Mouse (Mus musculus) lung, adult 2 months (tissue): ENCODE data around the gene Serpina11. TPM values are rescaled to one million over a fixed set of nuclear protein-coding genes. Genes with fewer than 3 reads are reported as not detected.
"Not testable (repeated sequence)": the region's sequence is repeated elsewhere in the genome, so short reads cannot be mapped to it uniquely, and the experiment has no call there.

Source experiments
- DNase-seq: peaks from one replicate; pipeline ENCODE4 v3.0.0; 2022
- H3K4me1 ChIP-seq: fragments of 200-500 bp; 2 replicates; pipeline ENCODE4 v1.6.1; 2011; ENCODE audit warnings: low read length; ENCODE audit not compliant: control insufficient read depth, insufficient read depth
- H3K4me3 ChIP-seq: fragments of 200-500 bp; replicated peaks from 2 replicates; pipeline ENCODE3; 2011; ENCODE audit warnings: low read depth, mild to moderate bottlenecking, control low read depth, low read length; ENCODE audit errors: extremely low read depth
- CTCF ChIP-seq: fragments of 200-500 bp; IDR thresholded peaks from 2 replicates; pipeline ENCODE4 v1.5.1; 2011; ENCODE audit warnings: mild to moderate bottlenecking, low read length, control low read depth; ENCODE audit not compliant: insufficient read depth
- POLR2A ChIP-seq: fragments of 200-500 bp; IDR thresholded peaks from 2 replicates; pipeline ENCODE4 v1.6.1; 2011; ENCODE audit warnings: low read depth, mild to moderate bottlenecking, control low read depth, low read length, borderline replicate concordance; ENCODE audit errors: extremely low read depth
- WGBS: fragments of 180-500 bp; shearing (Covaris S2); methylation state at CpG from one replicate; pipeline ENCODE4 v1.1.7; 2018; 5-methylcytosine and 5-hydroxymethylcytosine counted together
- polyA plus RNA-seq: library from polyadenylated mRNA; depleted of rRNA; stranded (reverse); fragments of >200 nt; gene quantifications from 2 replicates; pipeline ENCODE4 v1.2.3, GENCODE M21; 2012; rRNA removed

The Serpina11 gene
- polyA plus RNA-seq, 1 experiment = not detected

- WGBS = 66% methylated on average over 3 of the region's 3 CpGs
- Histone ChIP-seq H3K4me3 (no peak overlapping the region), H3K4me1 (no peaks in the 10 kb centered on the region)
- TF ChIP-seq CTCF (no peak), POLR2A (no peak)
- DNase-seq = no peak
Observed at GRCm38 (mm10) chr12:103977060-103977459, 12.7 kb downstream of the Serpina11 start.

- TF ChIP-seq POLR2A (no peak), CTCF (no peak)
- no peak for DNase-seq
- Histone ChIP-seq H3K4me1 (no peaks in the 10 kb centered on the region), H3K4me3 (no peak overlapping the region)
- WGBS = 86% methylated on average over 4 of the region's 4 CpGs
Observed at GRCm38 (mm10) chr12:103971080-103971479, 18.7 kb downstream of the Serpina11 start.

DNA sequence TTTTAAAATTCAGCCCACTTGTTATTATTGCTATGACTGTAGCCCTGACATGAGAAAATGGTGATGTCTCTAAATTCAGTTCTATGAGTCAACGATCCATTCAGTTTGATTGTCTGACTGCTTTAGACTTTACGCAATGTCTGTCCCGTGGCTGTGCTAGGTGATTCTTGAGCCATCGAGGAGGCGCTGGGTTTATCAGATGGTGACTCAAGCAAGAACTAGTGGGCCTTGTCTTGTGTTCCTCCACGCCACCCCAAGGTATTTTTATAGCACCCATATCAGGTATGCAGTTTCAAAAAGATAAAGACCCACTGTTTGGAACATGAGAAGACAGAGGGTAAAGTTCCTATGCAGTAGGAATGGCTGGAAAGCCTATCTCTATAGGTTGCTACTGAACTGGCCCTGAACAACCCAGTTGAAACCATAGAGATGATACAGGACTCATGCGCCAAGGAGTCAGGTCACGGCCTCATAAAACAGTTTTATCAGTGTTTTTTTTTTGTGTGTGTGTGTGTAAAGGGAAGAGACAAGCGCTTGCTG is 20.1 kb downstream of the Serpina11 start:
- Histone ChIP-seq H3K4me3 (no peak overlapping the region), H3K4me1 (no peaks in the 10 kb centered on the region)
- DNase-seq = no peak
- no peak for TF ChIP-seq CTCF
- WGBS = 85% methylated on average over 9 of the region's 9 CpGs

- Histone ChIP-seq H3K4me3 (no peak overlapping the region), H3K4me1 (no peaks in the 10 kb centered on the region)
- TF ChIP-seq CTCF (no peak), POLR2A (no peak)
- 60% methylated on average over 3 of the region's 3 CpGs for WGBS
- DNase-seq = no peak
Observed at GRCm38 (mm10) chr12:103966761-103967160, 23.0 kb downstream of the Serpina11 start.

GRCm38 (mm10) chr12:103963288-103963687 is 26.5 kb downstream of the Serpina11 start:
- 70% methylated on average over 4 of the region's 4 CpGs for WGBS
- no peak for DNase-seq
- H3K4me3 ChIP-seq = no peak overlapping the region
- H3K4me1 ChIP-seq = no peaks in the 10 kb centered on the region
- TF ChIP-seq POLR2A (no peak), CTCF (no peak)

GRCm38 (mm10) chr12:103962860-103963259 is 26.9 kb downstream of the Serpina11 start:
- TF ChIP-seq POLR2A = no peak
- no peak for TF ChIP-seq CTCF
- no peak for DNase-seq
- 63% methylated on average over 8 of the region's 8 CpGs for WGBS
- Histone ChIP-seq H3K4me3 (no peak overlapping the region), H3K4me1 (no peaks in the 10 kb centered on the region)

- TF ChIP-seq POLR2A = no peak
- no peak for TF ChIP-seq CTCF
- WGBS = 74% methylated on average over 5 of the region's 5 CpGs
- DNase-seq = no peak
- H3K4me3 ChIP-seq = no peak overlapping the region
- H3K4me1 ChIP-seq = no peaks in the 10 kb centered on the region
Observed at GRCm38 (mm10) chr12:103962337-103962736, 27.4 kb downstream of the Serpina11 start.

DNA sequence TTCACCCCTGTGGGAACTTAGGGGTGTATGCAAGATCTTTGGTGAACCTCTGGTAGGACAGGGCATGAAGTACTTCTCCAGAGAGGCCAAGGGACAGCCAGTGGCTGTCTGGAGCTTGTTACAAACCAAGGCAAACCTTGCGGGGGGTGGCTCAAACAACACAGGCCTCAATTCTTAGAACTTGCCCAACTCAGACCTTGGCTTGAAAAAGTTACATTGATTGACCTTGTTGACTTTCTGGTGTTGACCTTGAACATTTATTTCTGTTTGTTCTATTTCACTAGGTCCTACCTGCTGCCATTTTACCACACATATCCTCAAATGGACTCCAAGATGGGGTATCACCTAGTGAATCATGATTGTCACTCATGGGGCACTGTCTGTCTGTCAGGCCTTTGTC is 28.0 kb downstream of the Serpina11 start:
- Histone ChIP-seq H3K4me3 (no peak overlapping the region), H3K4me1 (no peaks in the 10 kb centered on the region)
- no peak for DNase-seq
- no peak for TF ChIP-seq CTCF
- TF ChIP-seq POLR2A = no peak
- WGBS = 94% methylated on average over 1 of the region's 1 CpGs

GRCm38 (mm10) chr12:103958798-103959197 is 31.0 kb downstream of the Serpina11 start, which contains the start of gene Serpina1e:
TSS of gene Serpina1e (minus strand) at chr12:103958975.
- WGBS = 65% methylated on average over 3 of the region's 3 CpGs
- no peak for DNase-seq
- Histone ChIP-seq H3K4me3 (no peak within 1 kb of the TSS), H3K4me1 (no peaks in the 10 kb centered on the region)
- no peak for TF ChIP-seq CTCF
- no peak for TF ChIP-seq POLR2A

DNA sequence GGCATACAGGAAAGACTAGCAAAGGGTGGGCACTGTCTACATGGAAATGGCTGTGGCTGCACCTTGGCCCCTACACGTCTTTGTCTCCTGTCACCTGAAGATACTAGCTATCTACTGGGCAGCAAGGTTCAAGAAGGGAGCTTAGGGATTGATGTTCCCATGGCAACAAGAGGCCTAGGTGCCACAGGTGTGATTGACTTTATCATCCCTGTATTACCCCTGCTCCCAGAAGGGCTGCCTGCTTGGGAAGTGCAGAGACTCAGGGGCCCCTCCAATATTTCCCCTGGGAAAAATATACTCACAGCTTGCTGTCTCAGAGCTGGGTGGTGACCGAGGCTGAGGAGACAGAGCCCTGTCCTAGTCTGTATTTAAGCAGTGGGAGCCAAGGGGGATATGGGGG is 33.2 kb downstream of the Serpina11 start:
- not testable (repeated sequence) for H3K4me1 ChIP-seq, DNase-seq, H3K4me3 ChIP-seq
- 83% methylated on average over 2 of the region's 2 CpGs for WGBS

DNA sequence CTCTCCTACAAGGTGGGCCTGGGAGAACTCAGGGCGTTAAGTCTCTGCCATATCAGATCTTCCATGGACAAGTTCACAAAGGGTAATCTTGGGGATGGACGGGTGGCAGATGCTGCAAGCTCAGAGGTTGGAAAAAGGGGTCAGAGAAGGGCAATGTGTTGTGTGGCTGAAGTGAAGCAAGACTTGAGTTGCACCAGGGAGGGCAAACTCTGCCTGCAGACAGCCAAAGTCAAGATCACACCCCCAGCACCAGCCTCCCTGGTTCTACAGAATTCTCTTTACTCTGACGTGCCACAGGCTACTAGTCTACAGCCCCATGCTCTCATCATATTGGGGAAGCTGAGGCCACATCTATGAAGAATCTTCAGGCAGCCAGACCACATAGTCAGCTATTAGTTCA is 36.8 kb downstream of the Serpina11 start:
- DNase-seq, H3K4me1 ChIP-seq, H3K4me3 ChIP-seq: not testable (repeated sequence)
- 66% methylated on average over 3 of the region's 3 CpGs for WGBS

- DNase-seq = no peak
- TF ChIP-seq CTCF = no peak
- TF ChIP-seq POLR2A = no peak
- WGBS = 78% methylated on average over 4 of the region's 4 CpGs
- H3K4me3 ChIP-seq = no peak overlapping the region
- no peaks in the 10 kb centered on the region for H3K4me1 ChIP-seq
Observed at GRCm38 (mm10) chr12:103946243-103946642, 43.5 kb downstream of the Serpina11 start.

Other genes with a start within 250 kb of the Serpina11 start
- gene Serpina1d, start 216.4 kb downstream of the Serpina11 start, polyA plus RNA-seq = 0.91 and 2.6 TPM in 2 replicates
- 1.1 and 5.0 TPM in 2 replicates for gene Serpina1b, start 159.6 kb downstream of the Serpina11 start, polyA plus RNA-seq
- gene Serpina1a, start 126.4 kb downstream of the Serpina11 start, polyA plus RNA-seq = 0.75 and 2.3 TPM in 2 replicates
- 2.0 and 6.3 TPM in 2 replicates for gene Serpina1c, start 85.1 kb downstream of the Serpina11 start, polyA plus RNA-seq
- gene Serpina1e, start 31.0 kb downstream of the Serpina11 start, polyA plus RNA-seq = 1.8 and 2.9 TPM in 2 replicates
- gene Serpina9, start 23.8 kb upstream of the Serpina11 start, polyA plus RNA-seq = 1.4 and 2.7 TPM in 2 replicates
- 0.12 TPM in 1 of 2 replicates, not detected in the other for gene Serpina12, start 54.5 kb upstream of the Serpina11 start, polyA plus RNA-seq
- gene Serpina5, start 111.2 kb upstream of the Serpina11 start, polyA plus RNA-seq = not detected in 2 replicates
- gene Serpina3a, start 122.8 kb upstream of the Serpina11 start, polyA plus RNA-seq = not detected in 2 replicates
- 0.15 TPM in 1 of 2 replicates, not detected in the other for gene Serpina3b, start 138.0 kb upstream of the Serpina11 start, polyA plus RNA-seq
- 7.3 and 12.0 TPM in 2 replicates for gene Serpina3c, start 163.9 kb upstream of the Serpina11 start, polyA plus RNA-seq
- gene Serpina3f, start 224.6 kb upstream of the Serpina11 start, polyA plus RNA-seq = 1.3 and 2.2 TPM in 2 replicates
- 11.2 and 12.2 TPM in 2 replicates for gene Serpina3g, start 246.3 kb upstream of the Serpina11 start, polyA plus RNA-seq